Mouse (Mus musculus) embryonic facial prominence, embryonic 11.5 days (tissue): Measurements from ENCODE around the gene Tet3. TPM values are rescaled to one million over a fixed set of nuclear protein-coding genes. Genes with fewer than 3 reads are reported as not detected.

ENCODE experiments used
- ATAC-seq: fragments of 200-750 bp; cut with Nextera tagmentation; replicated peaks from 2 replicates; pipeline ENCODE4 v1.8.0; 2017; ENCODE audit warnings: low read depth; ENCODE audit not compliant: insufficient number of reproducible peaks, low FRiP score, low TSS enrichment
- DNase-seq: peaks from one replicate; pipeline ENCODE4 v3.0.0-alpha.2; 2015; ENCODE audit warnings: low spot score
- H3K27ac ChIP-seq: fragments of 300-500 bp; sonication (generic); replicated peaks from 2 replicates; pipeline ENCODE4 v1.5.1; 2014; ENCODE audit warnings: mild to moderate bottlenecking, low read depth, low read length, control low read depth
- H3K27me3 ChIP-seq: fragments of 300-500 bp; sonication (generic); 2 replicates; pipeline ENCODE4 v1.6.1; 2014; ENCODE audit warnings: mild to moderate bottlenecking, low read length, moderate library complexity, mixed read lengths; ENCODE audit not compliant: control insufficient read depth, insufficient read depth
- H3K36me3 ChIP-seq: fragments of 300-500 bp; sonication (generic); replicated peaks from 2 replicates; pipeline ENCODE4 v1.6.1; 2014; ENCODE audit warnings: low read depth, mild to moderate bottlenecking, low read length, moderate library complexity, mixed read lengths; ENCODE audit not compliant: control insufficient read depth, insufficient read depth
- H3K4me1 ChIP-seq: fragments of 300-500 bp; sonication (generic); 2 replicates; pipeline ENCODE4 v1.6.1; 2014; ENCODE audit warnings: low read length, mixed read lengths; ENCODE audit not compliant: control insufficient read depth, insufficient read depth
- H3K4me2 ChIP-seq: fragments of 300-500 bp; sonication (generic); 2 replicates; pipeline ENCODE4 v1.6.1; 2014; ENCODE audit warnings: low read depth, mild to moderate bottlenecking, control low read depth, low read length, moderate library complexity
- H3K4me3 ChIP-seq: fragments of 300-500 bp; sonication (generic); 2 replicates; pipeline ENCODE4 v1.5.1; 2014; ENCODE audit warnings: low read depth, low read length, control low read depth
- H3K9ac ChIP-seq: fragments of 300-500 bp; sonication (generic); replicated peaks from 2 replicates; pipeline ENCODE4 v1.6.1; 2014; ENCODE audit warnings: mild to moderate bottlenecking, control low read depth, low read length
- H3K9me3 ChIP-seq: fragments of 300-500 bp; sonication (generic); replicated peaks from 2 replicates; pipeline ENCODE4 v1.6.1; 2016; ENCODE audit warnings: mild to moderate bottlenecking, low read length, inconsistent platforms, mixed read lengths; ENCODE audit not compliant: control insufficient read depth
- WGBS: fragments of 180-500 bp; shearing (Covaris S2); extraction: QIAGEN DNeasy Blood & Tissue Kit; methylation state at CpG from one replicate; pipeline ENCODE4 v1.1.7; 2014; 5-methylcytosine and 5-hydroxymethylcytosine counted together
- polyA plus RNA-seq: library from polyadenylated mRNA; unstranded; fragments of >200 nt; fragmentation: Nextera tagmentation; extraction: Ambion mirVana; gene quantifications from 2 replicates; pipeline ENCODE4 v1.2.1, GENCODE M21; 2014

The Tet3 gene
- polyA plus RNA-seq, 1 experiment from 2014 or later: 24.3 TPM

DNA sequence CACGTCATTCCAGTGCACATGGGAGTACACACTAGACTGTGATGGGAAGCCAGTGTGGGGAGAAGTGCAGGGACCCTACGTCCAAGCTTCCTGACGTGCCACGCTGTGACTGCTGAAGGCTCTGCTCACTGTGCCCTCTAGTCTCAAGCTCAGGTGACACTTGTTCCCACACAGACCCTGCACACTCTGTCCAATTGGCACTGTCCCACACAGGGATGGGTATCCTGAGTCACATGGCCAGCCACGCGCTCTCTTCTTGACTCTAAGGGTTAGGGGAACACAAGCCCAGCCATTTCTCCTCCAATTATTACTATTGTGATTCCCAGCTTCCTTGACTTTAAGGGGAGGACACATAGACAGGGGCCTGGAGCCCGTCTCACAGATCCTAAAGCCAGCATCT is 24.9 kb upstream of the Tet3 start:
- H3K9ac ChIP-seq: no peak overlapping the region
- H3K36me3 ChIP-seq: no peaks in the 10 kb centered on the region; the same call in none of the 2 replicates
- no peak for ATAC-seq
- H3K9me3 ChIP-seq: no peaks in the 10 kb centered on the region
- WGBS: 90% methylated on average over 7 of the region's 7 CpGs
- no peak overlapping the region for H3K27ac ChIP-seq
- no peak overlapping the region for H3K4me3 ChIP-seq
- H3K27me3 ChIP-seq: no peaks in the 10 kb centered on the region
- no peaks in the 10 kb centered on the region for H3K4me1 ChIP-seq
- DNase-seq: no peak
- no peak overlapping the region for H3K4me2 ChIP-seq

- Histone ChIP-seq H3K36me3 (no peaks in the 10 kb centered on the region; the same call in none of the 2 replicates), H3K27me3 (no peaks in the 10 kb centered on the region), H3K4me2 (no peak overlapping the region), H3K9ac (no peak overlapping the region), H3K9me3 (no peaks in the 10 kb centered on the region), H3K4me1 (no peaks in the 10 kb centered on the region), H3K27ac (no peak overlapping the region), H3K4me3 (no peak overlapping the region)
- no peak for DNase-seq
- 81% methylated on average over 10 of the region's 10 CpGs for WGBS
- no peak for ATAC-seq
Observed at GRCm38 (mm10) chr6:83482418-83483085, 23.7 kb upstream of the Tet3 start.

- ATAC-seq: no peak
Observed at GRCm38 (mm10) chr6:83480019-83480655, 21.3 kb upstream of the Tet3 start.

DNA sequence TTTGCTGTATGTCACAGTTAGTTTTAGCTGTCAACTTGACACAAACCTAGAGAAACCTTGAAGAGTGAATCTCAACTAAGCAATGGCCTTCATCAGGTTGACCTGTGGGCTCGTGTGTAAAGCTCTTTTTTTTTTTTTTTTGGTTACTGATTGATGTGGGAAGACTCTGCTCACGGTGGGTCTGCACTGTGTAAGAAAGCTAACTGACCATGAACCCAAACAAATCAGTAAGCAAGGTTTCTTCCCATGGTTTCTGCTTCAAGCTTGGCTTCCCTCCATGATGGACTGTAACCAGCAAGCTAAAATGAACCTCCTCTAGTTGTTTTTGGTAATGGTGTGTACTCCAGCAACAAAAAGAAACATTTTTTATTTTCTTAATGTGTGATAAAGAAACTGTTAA is 20.3 kb upstream of the Tet3 start:
- H3K4me1 ChIP-seq: no peaks in the 10 kb centered on the region
- no peaks in the 10 kb centered on the region; the same call in none of the 2 replicates for H3K36me3 ChIP-seq
- H3K9ac ChIP-seq: no peak overlapping the region
- H3K4me2 ChIP-seq: no peak overlapping the region
- H3K27me3 ChIP-seq: no peaks in the 10 kb centered on the region
- ATAC-seq (no peak), DNase-seq (no peak)
- no peaks in the 10 kb centered on the region for H3K9me3 ChIP-seq
- WGBS: 70% methylated on average over 2 of the region's 2 CpGs
- no peak overlapping the region for H3K4me3 ChIP-seq
- no peak overlapping the region for H3K27ac ChIP-seq

More at GRCm38 (mm10) chr6:83480019-83480655, 21.3 kb upstream of the Tet3 start:
- Histone ChIP-seq H3K27ac (no peak overlapping the region), H3K9me3 (no peaks in the 10 kb centered on the region), H3K4me3 (no peak overlapping the region), H3K27me3 (no peaks in the 10 kb centered on the region), H3K4me1 (no peaks in the 10 kb centered on the region), H3K4me2 (no peak overlapping the region), H3K36me3 (no peaks in the 10 kb centered on the region; the same call in none of the 2 replicates), H3K9ac (no peak overlapping the region)
- no peak for DNase-seq
- 86% methylated on average over 6 of the region's 6 CpGs for WGBS

GRCm38 (mm10) chr6:83478628-83479027 is 19.7 kb upstream of the Tet3 start:
- Histone ChIP-seq H3K4me3 (no peak overlapping the region), H3K9me3 (no peaks in the 10 kb centered on the region), H3K27ac (no peak overlapping the region), H3K9ac (no peak overlapping the region), H3K4me1 (no peaks in the 10 kb centered on the region), H3K27me3 (no peaks in the 10 kb centered on the region), H3K36me3 (no peaks in the 10 kb centered on the region; the same call in none of the 2 replicates), H3K4me2 (no peak overlapping the region)
- DNase-seq (no peak), ATAC-seq (no peak)
- 90% methylated on average over 7 of the region's 7 CpGs for WGBS

DNA sequence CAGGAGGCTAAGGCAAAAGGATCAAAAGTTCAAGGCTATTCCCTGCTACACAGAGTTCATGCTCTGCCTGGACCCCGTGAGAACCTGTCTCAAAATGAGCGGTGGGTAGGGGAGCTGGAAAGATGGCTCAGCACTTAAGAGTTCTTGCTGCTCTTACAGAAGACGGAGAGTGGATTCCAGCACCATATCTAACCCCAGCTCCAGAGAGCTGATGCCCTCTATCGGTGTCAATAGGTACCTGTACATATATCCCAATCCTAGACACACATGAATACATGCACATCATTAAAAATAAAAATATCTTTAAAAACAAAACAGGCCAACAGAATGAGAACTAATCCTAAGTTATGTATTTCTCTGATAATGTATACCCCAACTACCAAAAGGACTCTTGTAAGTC is 19.3 kb upstream of the Tet3 start:
- 67% methylated on average over 4 of the region's 4 CpGs for WGBS
- Histone ChIP-seq H3K9ac (no peak overlapping the region), H3K27ac (no peak overlapping the region), H3K27me3 (no peaks in the 10 kb centered on the region), H3K4me3 (no peak overlapping the region), H3K9me3 (no peaks in the 10 kb centered on the region), H3K36me3 (no peaks in the 10 kb centered on the region; the same call in none of the 2 replicates), H3K4me1 (no peaks in the 10 kb centered on the region), H3K4me2 (no peak overlapping the region)
- DNase-seq: no peak
- ATAC-seq: no peak

DNA sequence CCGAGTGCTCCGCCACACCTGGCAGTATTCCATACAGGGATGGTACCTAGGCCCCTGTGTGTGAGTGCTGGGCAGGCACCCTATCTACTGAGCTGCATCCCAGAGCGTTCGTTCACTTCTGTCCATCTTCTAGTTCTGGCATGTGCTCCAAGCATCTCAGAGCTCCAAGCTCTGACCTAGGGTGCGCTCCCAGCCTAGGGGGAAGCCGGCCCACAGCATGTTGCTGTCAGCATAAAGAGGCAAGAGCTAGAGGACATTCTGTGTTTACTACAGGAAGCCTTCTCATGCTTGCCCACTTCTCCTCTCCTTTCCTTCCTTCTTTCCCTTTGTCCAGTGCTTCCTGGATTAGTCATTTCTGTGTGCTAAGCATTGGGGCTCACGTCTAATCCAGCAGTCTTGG is 16.5 kb upstream of the Tet3 start:
- ATAC-seq (no peak), DNase-seq (no peak)
- no peak overlapping the region for H3K4me2 ChIP-seq
- no peaks in the 10 kb centered on the region for H3K9me3 ChIP-seq
- WGBS: 74% methylated on average over 7 of the region's 7 CpGs
- H3K9ac ChIP-seq: no peak overlapping the region
- H3K4me3 ChIP-seq: no peak overlapping the region
- H3K27me3 ChIP-seq: no peaks in the 10 kb centered on the region
- no peak overlapping the region for H3K27ac ChIP-seq
- no peaks in the 10 kb centered on the region; the same call in 1 of the 2 replicates for H3K36me3 ChIP-seq
- no peaks in the 10 kb centered on the region for H3K4me1 ChIP-seq

DNA sequence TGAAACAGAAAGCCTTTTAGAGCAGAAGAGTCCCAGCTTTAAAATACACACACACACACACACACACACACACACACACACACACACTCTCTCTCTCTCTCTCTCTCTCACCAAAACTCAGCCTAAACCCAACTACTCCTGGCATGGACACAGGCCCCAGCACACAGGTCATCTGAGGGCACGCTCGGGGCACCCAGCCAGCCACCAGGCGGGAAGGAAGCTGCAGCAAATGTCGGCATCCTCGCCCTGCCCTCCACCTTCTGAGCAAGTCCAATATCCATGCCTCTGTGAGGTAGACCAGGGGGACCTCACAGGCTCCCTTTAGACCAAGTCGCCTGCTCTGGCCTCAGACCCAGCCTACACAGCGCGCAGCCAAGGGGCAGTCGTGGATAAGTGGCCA is 14.4 kb upstream of the Tet3 start:
- Histone ChIP-seq H3K4me1 (no peaks in the 10 kb centered on the region), H3K36me3 (no peaks in the 10 kb centered on the region), H3K4me3 (no peak overlapping the region), H3K9ac (no peak overlapping the region), H3K9me3 (no peaks in the 10 kb centered on the region), H3K27me3 (no peaks in the 10 kb centered on the region), H3K4me2 (no peak overlapping the region), H3K27ac (no peak overlapping the region)
- no peak for DNase-seq
- no peak for ATAC-seq
- WGBS: 76% methylated on average over 9 of the region's 9 CpGs
